Mouse (Mus musculus): ENCODE measurements at regions not wholly inside any gene's neighbourhood (a gene's known extent, or its start where the extent isn't known, plus 50 kb on each side); places are given as distances from the start of the nearest gene placed in this dataset.

GRCm38 (mm10) chr2:171718855-171719254 lies 324.4 kb downstream of the Cbln4 start:
- Histone ChIP-seq H3K36me3 (no peaks in the 10 kb centered on the region), H3K4me2 (replicated peaks) (no peak overlapping the region), H3K4me1 (replicated peaks) (no peaks in the 10 kb centered on the region), H3K27me3 (no peaks in the 10 kb centered on the region), H3K9ac (replicated peaks) (no peak overlapping the region), H3K9me3 (no peaks in the 10 kb centered on the region), H3K4me3 (replicated peaks) (no peak overlapping the region), H3K27ac (no peak overlapping the region)
- 95% methylated on average over 5 of the region's 5 CpGs for WGBS
- ATAC-seq, result no peak

- H3K4me3 ChIP-seq (replicated peaks), result no peak overlapping the region
- no peaks in the 10 kb centered on the region for H3K36me3 ChIP-seq
- H3K4me2 ChIP-seq (replicated peaks), result no peak overlapping the region
- H3K9ac ChIP-seq (replicated peaks), result no peak overlapping the region
- H3K27me3 ChIP-seq, result no peaks in the 10 kb centered on the region
- H3K4me1 ChIP-seq (replicated peaks), result no peaks in the 10 kb centered on the region
- H3K27ac ChIP-seq, result no peak overlapping the region
- no peak for ATAC-seq
- H3K9me3 ChIP-seq, result no peaks in the 10 kb centered on the region
- 68% methylated on average over 11 of the region's 11 CpGs for WGBS
Observed at GRCm38 (mm10) chr2:171712816-171713570, 330.3 kb downstream of the Cbln4 start.

GRCm38 (mm10) chr2:171693526-171693925 lies 349.7 kb downstream of the Cbln4 start:
- no peak overlapping the region for H3K4me3 ChIP-seq (replicated peaks)
- ATAC-seq, result no peak
- H3K9ac ChIP-seq (replicated peaks), result no peak overlapping the region
- peaks cover 3% of the 10 kb centered on the region; the same call in 1 of the 2 replicates for H3K4me1 ChIP-seq (replicated peaks)
- whole genome bisulfite sequencing, result 81% methylated on average over 5 of the region's 5 CpGs
- H3K9me3 ChIP-seq, result no peaks in the 10 kb centered on the region
- no peak overlapping the region for H3K4me2 ChIP-seq (replicated peaks)
- no peaks in the 10 kb centered on the region for H3K36me3 ChIP-seq
- H3K27me3 ChIP-seq, result no peaks in the 10 kb centered on the region
- no peak overlapping the region for H3K27ac ChIP-seq

- no peak overlapping the region for H3K4me2 ChIP-seq (replicated peaks)
- H3K27me3 ChIP-seq, result no peaks in the 10 kb centered on the region
- no peaks in the 10 kb centered on the region for H3K36me3 ChIP-seq
- no peaks in the 10 kb centered on the region for H3K9me3 ChIP-seq
- H3K27ac ChIP-seq, result no peak overlapping the region
- H3K4me3 ChIP-seq (replicated peaks), result no peak overlapping the region
- ATAC-seq, result no peak
- 41% methylated on average over 4 of the region's 4 CpGs for WGBS
- peaks cover 3% of the 10 kb centered on the region; the same call in 1 of the 2 replicates for H3K4me1 ChIP-seq (replicated peaks)
- no peak overlapping the region for H3K9ac ChIP-seq (replicated peaks)
Observed at GRCm38 (mm10) chr2:171690781-171691180, 352.5 kb downstream of the Cbln4 start.

- no peaks in the 10 kb centered on the region for H3K27me3 ChIP-seq
- H3K4me1 ChIP-seq (replicated peaks), result peaks cover 3% of the 10 kb centered on the region; the same call in 1 of the 2 replicates
- H3K36me3 ChIP-seq, result no peaks in the 10 kb centered on the region
- H3K9me3 ChIP-seq, result no peaks in the 10 kb centered on the region
- WGBS, result 34% methylated on average over 4 of the region's 4 CpGs
- no peak overlapping the region for H3K9ac ChIP-seq (replicated peaks)
- no peak overlapping the region for H3K4me3 ChIP-seq (replicated peaks)
- no peak overlapping the region for H3K27ac ChIP-seq
- no peak for ATAC-seq
- no peak overlapping the region for H3K4me2 ChIP-seq (replicated peaks)
Observed at GRCm38 (mm10) chr2:171689102-171689501, 354.2 kb downstream of the Cbln4 start.

- Histone ChIP-seq H3K27me3 (no peaks in the 10 kb centered on the region), H3K27ac (no peak overlapping the region), H3K36me3 (no peaks in the 10 kb centered on the region), H3K4me3 (replicated peaks) (no peak overlapping the region), H3K9me3 (no peaks in the 10 kb centered on the region), H3K4me1 (replicated peaks) (0 out of 2 replicates have a peak, but pooled peaks cover 5% of the 10 kb centered on the region), H3K4me2 (replicated peaks) (no peak overlapping the region), H3K9ac (replicated peaks) (no peak overlapping the region)
- no peak for ATAC-seq
- 93% methylated on average over 2 of the region's 2 CpGs for WGBS
Observed at GRCm38 (mm10) chr2:171677998-171678397, 365.3 kb downstream of the Cbln4 start.

GRCm38 (mm10) chr2:171677128-171677527 lies 366.1 kb downstream of the Cbln4 start:
- Histone ChIP-seq H3K4me3 (replicated peaks) (no peak overlapping the region), H3K9me3 (no peaks in the 10 kb centered on the region), H3K27me3 (no peaks in the 10 kb centered on the region), H3K9ac (replicated peaks) (no peak overlapping the region), H3K4me2 (replicated peaks) (no peak overlapping the region), H3K27ac (no peak overlapping the region), H3K36me3 (no peaks in the 10 kb centered on the region), H3K4me1 (replicated peaks) (0 out of 2 replicates have a peak, but pooled peaks cover 5% of the 10 kb centered on the region)
- no peak for ATAC-seq
- WGBS, result 93% methylated on average over 7 of the region's 7 CpGs

GRCm38 (mm10) chr2:171676083-171676482 lies 367.2 kb downstream of the Cbln4 start:
- H3K27ac ChIP-seq, result no peak overlapping the region
- H3K36me3 ChIP-seq, result no peaks in the 10 kb centered on the region
- no peak overlapping the region for H3K4me3 ChIP-seq (replicated peaks)
- no peaks in the 10 kb centered on the region for H3K27me3 ChIP-seq
- H3K4me2 ChIP-seq (replicated peaks), result no peak overlapping the region
- 77% methylated on average over 8 of the region's 8 CpGs for WGBS
- ATAC-seq, result no peak; the same call in 1 of the 2 replicates
- H3K4me1 ChIP-seq (replicated peaks), result 0 out of 2 replicates have a peak, but pooled peaks cover 5% of the 10 kb centered on the region
- H3K9ac ChIP-seq (replicated peaks), result no peak overlapping the region
- no peaks in the 10 kb centered on the region for H3K9me3 ChIP-seq

GRCm38 (mm10) chr2:171675411-171675810 lies 367.9 kb downstream of the Cbln4 start:
- no peak for ATAC-seq
- no peak overlapping the region for H3K4me3 ChIP-seq (replicated peaks)

GRCm38 (mm10) chr2:171670945-171671547 lies 372.2 kb downstream of the Cbln4 start:
- Histone ChIP-seq H3K9ac (replicated peaks) (no peak overlapping the region), H3K4me3 (replicated peaks) (no peak overlapping the region), H3K36me3 (no peaks in the 10 kb centered on the region), H3K4me1 (replicated peaks) (0 out of 2 replicates have a peak, but pooled peaks cover 5% of the 10 kb centered on the region), H3K9me3 (no peaks in the 10 kb centered on the region), H3K4me2 (replicated peaks) (no peak overlapping the region), H3K27ac (no peak overlapping the region), H3K27me3 (no peaks in the 10 kb centered on the region)
- 88% methylated on average over 8 of the region's 8 CpGs for WGBS
- no peak for ATAC-seq

More at GRCm38 (mm10) chr2:171675411-171675810, 367.9 kb downstream of the Cbln4 start:
- Histone ChIP-seq H3K9me3 (no peaks in the 10 kb centered on the region), H3K36me3 (no peaks in the 10 kb centered on the region), H3K4me1 (replicated peaks) (0 out of 2 replicates have a peak, but pooled peaks cover 5% of the 10 kb centered on the region), H3K27me3 (no peaks in the 10 kb centered on the region), H3K27ac (no peak overlapping the region), H3K4me2 (replicated peaks) (no peak overlapping the region), H3K9ac (replicated peaks) (no peak overlapping the region)
- WGBS, result 60% methylated on average over 2 of the region's 2 CpGs

GRCm38 (mm10) chr2:171668791-171669645 lies 374.2 kb downstream of the Cbln4 start:
- no peak for ATAC-seq
- no peak overlapping the region for H3K4me2 ChIP-seq (replicated peaks)
- no peaks in the 10 kb centered on the region for H3K9me3 ChIP-seq
- 0 out of 2 replicates have a peak, but pooled peaks cover 5% of the 10 kb centered on the region for H3K4me1 ChIP-seq (replicated peaks)
- no peak overlapping the region for H3K9ac ChIP-seq (replicated peaks)
- H3K27me3 ChIP-seq, result no peaks in the 10 kb centered on the region
- 57% methylated on average over 4 of the region's 4 CpGs for WGBS
- no peaks in the 10 kb centered on the region for H3K36me3 ChIP-seq
- no peak overlapping the region for H3K27ac ChIP-seq
- H3K4me3 ChIP-seq (replicated peaks), result no peak overlapping the region

- no peak for ATAC-seq
- no peak overlapping the region for H3K9ac ChIP-seq (replicated peaks)
- no peaks in the 10 kb centered on the region for H3K9me3 ChIP-seq
- peaks cover 2% of the 10 kb centered on the region for H3K4me1 ChIP-seq (replicated peaks)
- no peak overlapping the region for H3K27ac ChIP-seq
- no peaks in the 10 kb centered on the region for H3K27me3 ChIP-seq
- no peaks in the 10 kb centered on the region for H3K36me3 ChIP-seq
- no peak overlapping the region for H3K4me3 ChIP-seq (replicated peaks)
- 93% methylated on average over 6 of the region's 6 CpGs for WGBS
- no peak overlapping the region for H3K4me2 ChIP-seq (replicated peaks)
Observed at GRCm38 (mm10) chr2:171662571-171662970, 380.7 kb downstream of the Cbln4 start.
